Mouse (Mus musculus) megakaryocyte, adult 5-6 weeks (primary cell): ENCODE measurements around the gene Macrod2. TPM values are rescaled to one million over a fixed set of nuclear protein-coding genes. Genes with fewer than 3 reads are reported as not detected.

Experiments
- ATAC-seq: 2 replicates; pipeline ENCODE4 v1.8.0; 2016; ENCODE audit warnings: mild to moderate bottlenecking, inconsistent platforms; ENCODE audit not compliant: poor library complexity, severe bottlenecking
- total RNA-seq, 2 experiments: library from RNA; stranded (forward) in 1 of 2; stranded (reverse) in 1 of 2; fragments of 153-499, 151-499 nt in 1 of 2; fragments of 221-1000, 200-1000 nt in 1 of 2; gene quantifications; 2 replicates each; pipeline versions ENCODE4 v1.2.3 to v1.2.4; 2015 to 2017

Gene Macrod2
- total RNA-seq, 2 experiments from 2014 or later, result 0.31 to 1.7 TPM

GRCm38 (mm10) chr2:141022971-141023370 is 627.9 kb downstream of the Macrod2 start:
- ATAC-seq, result no peak

- no peak for ATAC-seq
These were observed 628.8 kb downstream of the Macrod2 start for GRCm38 (mm10) chr2:141023916-141024315.

- ATAC-seq, result no peak
These were observed 629.4 kb downstream of the Macrod2 start for GRCm38 (mm10) chr2:141024316-141025043.

- no peak for ATAC-seq
These were observed 661.8 kb downstream of the Macrod2 start for GRCm38 (mm10) chr2:141056685-141057454.

GRCm38 (mm10) chr2:141057455-141057833 is 662.3 kb downstream of the Macrod2 start:
- no peak for ATAC-seq

GRCm38 (mm10) chr2:141073981-141074855 is 679.1 kb downstream of the Macrod2 start:
- ATAC-seq, result no peak

- no peak for ATAC-seq
These were observed 683.1 kb downstream of the Macrod2 start for GRCm38 (mm10) chr2:141078221-141078620.

- ATAC-seq, result no peak
These were observed 696.2 kb downstream of the Macrod2 start for GRCm38 (mm10) chr2:141091320-141091719.

GRCm38 (mm10) chr2:141117579-141117978 is 722.5 kb downstream of the Macrod2 start:
- no peak for ATAC-seq

- no peak for ATAC-seq
These were observed 728.8 kb downstream of the Macrod2 start for GRCm38 (mm10) chr2:141123875-141124274.

- ATAC-seq, result no peak
These were observed 730.5 kb downstream of the Macrod2 start for GRCm38 (mm10) chr2:141125638-141126037.

- ATAC-seq, result no peak
These were observed 747.2 kb downstream of the Macrod2 start for GRCm38 (mm10) chr2:141142266-141142665.

- no peak for ATAC-seq
These were observed 757.1 kb downstream of the Macrod2 start for GRCm38 (mm10) chr2:141152011-141152772.

GRCm38 (mm10) chr2:141155972-141156371 is 760.9 kb downstream of the Macrod2 start:
- ATAC-seq, result no peak

- no peak for ATAC-seq
These were observed 762.0 kb downstream of the Macrod2 start for GRCm38 (mm10) chr2:141156979-141157593.

GRCm38 (mm10) chr2:141158161-141158560 is 763.1 kb downstream of the Macrod2 start:
- no peak for ATAC-seq

- no peak for ATAC-seq
These were observed 768.8 kb downstream of the Macrod2 start for GRCm38 (mm10) chr2:141163918-141164317.

GRCm38 (mm10) chr2:141169586-141169985 is 774.5 kb downstream of the Macrod2 start:
- no peak for ATAC-seq

- ATAC-seq, result no peak
These were observed 778.1 kb downstream of the Macrod2 start for GRCm38 (mm10) chr2:141173167-141173566.

- ATAC-seq, result no peak
These were observed 778.5 kb downstream of the Macrod2 start for GRCm38 (mm10) chr2:141173607-141174006.
